Mouse (Mus musculus): ENCODE measurements at regions not wholly inside any gene's neighbourhood (a gene's known extent, or its start where the extent isn't known, plus 50 kb on each side); places are given as distances from the start of the nearest gene placed in this dataset.

- TF ChIP-seq CTCF (IDR thresholded peaks at IDR 0.05; ENCODE audit: control insufficient read depth, insufficient read depth, insufficient read length) (no peak), MAX (IDR thresholded peaks at IDR 0.05) (no peak), USF1 (IDR thresholded peaks at IDR 0.05; ENCODE audit: low read depth) (no peak), FOSL1 (IDR thresholded peaks at IDR 0.05; ENCODE audit: insufficient read depth, low read length, poor library complexity, severe bottlenecking) (no peak), MYOD1 (IDR thresholded peaks at IDR 0.05; ENCODE audit: control insufficient read depth, insufficient read length, low read depth) (no peak)
Observed at GRCm38 (mm10) chr9:14204817-14205216, 70.0 kb upstream of the Sesn3 start.

All from C2C12 (cell line).